Mouse (Mus musculus) small intestine, adult 2 months (tissue): ENCODE data around the gene Ehbp1l1.

Experiments
- CTCF ChIP-seq: fragments of 200-500 bp; IDR thresholded peaks from 2 replicates; pipeline ENCODE4 v1.5.1; 2012; ENCODE audit warnings: low read depth, mild to moderate bottlenecking, control low read depth, inconsistent platforms, low read length, moderate library complexity, mixed read lengths; ENCODE audit not compliant: insufficient replicate concordance, insufficient read length; ENCODE audit errors: extremely low read depth
- POLR2A ChIP-seq: fragments of 200-500 bp; IDR thresholded peaks from 2 replicates; pipeline ENCODE4 v1.6.1; 2012; ENCODE audit warnings: low read depth, mild to moderate bottlenecking, control low read depth, inconsistent platforms, low read length, moderate library complexity

GRCm38 (mm10) chr19:5767271-5767670 lies 41.2 kb upstream of the Ehbp1l1 start:
- no peak for TF ChIP-seq POLR2A
- no peak for TF ChIP-seq CTCF
